Comparison of ENCODE assay signal across 16 mouse cellular contexts in genomic region chr6:98991900-98992771, GRCm38 (mm10).
DNase-seq lines count a peak whose midpoint lies in the region; ATAC-seq and TF ChIP-seq lines count a peak whose summit lies in the region.
"Had no signal": no experiment of that assay in that cellular context is flagged by ENCODE, and none has a peak within 500 bp of the region (broad histone marks: within the 10 kb centered on the region; RNA-seq: fewer than 3 reads in every experiment).

No protein-coding gene starts in this region.

- H3K4me1 ChIP-seq in heart, embryonic 13.5 days, result peaks cover 84% of the 10 kb centered on the region
- peaks cover 31% of the 10 kb centered on the region for H3K4me1 ChIP-seq in lung, embryonic 16.5 days (replicated peaks; ENCODE audit: control insufficient read depth, insufficient read depth, low read length)
- H3K4me1 ChIP-seq in lung, adult 2 months (ENCODE audit: control insufficient read depth, insufficient read depth, low read length), result peaks cover 43% of the 10 kb centered on the region
- H3K4me1 ChIP-seq in CH12.LX (ENCODE audit: control insufficient read depth in 1 of 2, insufficient read depth in 2 of 2), result peaks cover 29 to 91% of the 10 kb centered on the region in 2 experiments
- peaks cover 27% of the 10 kb centered on the region for H3K4me1 ChIP-seq in bone marrow macrophage, adult 2 months (ENCODE audit: control insufficient read depth, insufficient read depth, low read length)

- no peak for TF ChIP-seq CTCF in lung, adult 2 months (IDR thresholded peaks at IDR 0.05; ENCODE audit: insufficient read depth, low read length)
- TF ChIP-seq CTCF in CH12.LX (conservative IDR thresholded peaks at IDR 0.05 in 1 of 2, IDR thresholded peaks at IDR 0.05 in 1 of 2; ENCODE audit: low read depth in 2 of 2, low read length in 2 of 2), result no peak
- TF ChIP-seq CTCF in bone marrow macrophage, adult 2 months (IDR thresholded peaks at IDR 0.05; ENCODE audit: low read depth, low read length), result no peak

- no peak for TF ChIP-seq POLR2A in lung, adult 2 months (IDR thresholded peaks at IDR 0.05; ENCODE audit: borderline replicate concordance, extremely low read depth, low read depth, low read length)
- no peak for TF ChIP-seq POLR2A in CH12.LX (IDR thresholded peaks at IDR 0.05; ENCODE audit: low read depth, low read length)
- TF ChIP-seq POLR2A in bone marrow macrophage, adult 2 months (IDR thresholded peaks at IDR 0.05; ENCODE audit: borderline replicate concordance, low read depth, low read length), result no peak

- DNase-seq in heart, adult 9 months (ENCODE audit: low spot score in 2 of 2), result no peak
- DNase-seq in lung, adult 2 months, result no peak
- no peak for DNase-seq in CH12.LX (ENCODE audit: extremely low read depth)
- no peak for DNase-seq in cerebellum, postnatal 14 days
- DNase-seq: adrenal gland, postnatal 10 days; cerebellum, adult 18-20 months; layer of hippocampus, postnatal 36 days had no signal

- TF ChIP-seq RAD21 in CH12.LX (IDR thresholded peaks at IDR 0.05; ENCODE audit: low read depth, low read length), result no peak

- H3K9me3 ChIP-seq in heart, embryonic 13.5 days, result no peaks in the 10 kb centered on the region
- H3K9me3 ChIP-seq in lung, embryonic 16.5 days (ENCODE audit: control insufficient read depth, low read length), result no peaks in the 10 kb centered on the region
- no peaks in the 10 kb centered on the region for H3K9me3 ChIP-seq in CH12.LX (replicated peaks; ENCODE audit: low read length)

- H3K36me3 ChIP-seq in heart, embryonic 13.5 days, result peaks cover 19% of the 10 kb centered on the region
- no peaks in the 10 kb centered on the region for H3K36me3 ChIP-seq in lung, embryonic 16.5 days (ENCODE audit: control insufficient read depth, insufficient read depth, low read length)
- H3K36me3 ChIP-seq in CH12.LX (replicated peaks in 1 of 2; ENCODE audit: control insufficient read depth in 1 of 2, insufficient read depth in 1 of 2, low read length in 1 of 2), result peaks cover 47 to 62% of the 10 kb centered on the region in 2 experiments

- WGBS in heart, embryonic 13.5 days, result 60% methylated on average over 5 of the region's 5 CpGs
- WGBS in lung, embryonic 16.5 days, result 63% methylated on average over 5 of the region's 5 CpGs
- 72% methylated on average over 5 of the region's 5 CpGs for WGBS in lung, adult 2 months

- H3K27ac ChIP-seq in heart, embryonic 13.5 days (replicated peaks), result peak overlapping the region; percentile 71
- H3K27ac ChIP-seq in lung, embryonic 16.5 days (ENCODE audit: low read length), result no peak overlapping the region
- H3K27ac ChIP-seq in CH12.LX (ENCODE audit: insufficient read depth, low read depth), result peak overlapping the region; percentile 17; the same call in 1 of the 2 replicates
- H3K27ac ChIP-seq in bone marrow macrophage, adult 2 months (ENCODE audit: insufficient read depth, low read depth, low read length), result peak overlapping the region; percentile 9; the same call in 1 of the 2 replicates
- H3K27ac ChIP-seq: hindbrain, embryonic 14.5 days; kidney, postnatal 0 days; liver, embryonic 14.5 days had no signal

- no peak for TF ChIP-seq EP300 in CH12.LX (IDR thresholded peaks at IDR 0.05; ENCODE audit: low read length)

- in situ Hi-C loops in CH12.LX (cut with MboI; ENCODE audit: low pct_ligation_motif_present, low pct_unique_long_range_greater_than_20kb, low sequenced_read_pairs), result no loop called here

- H3K27me3 ChIP-seq in heart, embryonic 13.5 days (replicated peaks), result no peaks in the 10 kb centered on the region
- no peaks in the 10 kb centered on the region for H3K27me3 ChIP-seq in lung, embryonic 16.5 days (ENCODE audit: control insufficient read depth, insufficient read depth, low read depth, low read length)
- H3K27me3 ChIP-seq in CH12.LX (replicated peaks), result no peaks in the 10 kb centered on the region

- no peak overlapping the region for H3K4me2 ChIP-seq in heart, embryonic 13.5 days
- H3K4me2 ChIP-seq in lung, embryonic 16.5 days (ENCODE audit: low read depth, low read length), result no peak overlapping the region
- H3K4me2 ChIP-seq in CH12.LX (ENCODE audit: insufficient read depth, low read depth, poor library complexity, severe bottlenecking), result no peak overlapping the region
- H3K4me2 ChIP-seq: hindbrain, embryonic 14.5 days had no signal

- peaks cover 97% of the 10 kb centered on the region for H3K79me2 ChIP-seq in CH12.LX (replicated peaks; ENCODE audit: control insufficient read depth, extremely low read depth, insufficient read depth, poor library complexity, severe bottlenecking)

- H3K9ac ChIP-seq in heart, embryonic 13.5 days, result no peak overlapping the region
- no peak overlapping the region for H3K9ac ChIP-seq in lung, embryonic 16.5 days (ENCODE audit: low read length)
- H3K9ac ChIP-seq in CH12.LX (ENCODE audit: insufficient read depth, low read depth), result no peak overlapping the region
- H3K9ac ChIP-seq: hindbrain, embryonic 14.5 days; liver, embryonic 14.5 days had no signal

- no peak overlapping the region for H3K4me3 ChIP-seq in heart, embryonic 13.5 days
- H3K4me3 ChIP-seq in lung, embryonic 16.5 days (ENCODE audit: low read length), result no peak overlapping the region
- no peak overlapping the region for H3K4me3 ChIP-seq in lung, adult 2 months (replicated peaks; ENCODE audit: extremely low read depth, low read depth, low read length)
- H3K4me3 ChIP-seq in CH12.LX (replicated peaks in 1 of 3; ENCODE audit: low read depth in 2 of 3, low read length in 2 of 3, poor library complexity in 1 of 3), result no peak overlapping the region
- no peak overlapping the region for H3K4me3 ChIP-seq in bone marrow macrophage, adult 2 months (ENCODE audit: insufficient read depth, low read length)
- H3K4me3 ChIP-seq: erythroblast, embryonic 14.5 days had no signal

- dilution Hi-C loops in CH12.LX (cut with MboI; ENCODE audit: extremely low pct_ligation_motif_present, extremely low pct_unique_long_range_greater_than_20kb, low sequenced_read_pairs), result no loop called here

- no peak for ATAC-seq in heart, embryonic 13.5 days (ENCODE audit: extremely low read depth, insufficient number of reproducible peaks, low FRiP score, low TSS enrichment)
- ATAC-seq in lung, embryonic 16.5 days (ENCODE audit: low read depth), result peak; percentile 68
- ATAC-seq: forebrain, embryonic 14.5 days; intestine, postnatal 0 days had no signal

TF ChIP-seq in CH12.LX, 34 proteins besides CTCF, POLR2A, EP300 and RAD21:
- TF ChIP-seq CHD1 (IDR thresholded peaks at IDR 0.05; ENCODE audit: low read depth, low read length) (0 out of 2 replicates have a peak, but pooled peaks have one; percentile 48), MXI1 (IDR thresholded peaks at IDR 0.05; ENCODE audit: low read depth, low read length) (peak; percentile 6; the same call in 1 of the 2 replicates), ZKSCAN1 (IDR thresholded peaks at IDR 0.05; ENCODE audit: borderline replicate concordance, low read depth, low read length) (peak; percentile 61; the same call in 1 of the 2 replicates), TCF12 (IDR thresholded peaks at IDR 0.05; ENCODE audit: low read depth, low read length) (no peak)
